Mouse (Mus musculus): Measurements from ENCODE around the gene Nr4a1. TPM values are rescaled to one million over a fixed set of nuclear protein-coding genes. Genes with fewer than 3 reads are reported as not detected.

The Nr4a1 gene
- total RNA-seq, 2 experiments from 2014 or later: 7.7 to 10.5 TPM

GRCm38 (mm10) chr15:101286129-101286770 lies 32.2 kb downstream of the Nr4a1 start:
- DNase-seq: no peak

GRCm38 (mm10) chr15:101287361-101287760 lies 33.3 kb downstream of the Nr4a1 start:
- DNase-seq: no peak

- no peak for DNase-seq
Measured at GRCm38 (mm10) chr15:101290354-101290753, 36.3 kb downstream of the Nr4a1 start.

GRCm38 (mm10) chr15:101292012-101292411 lies 37.9 kb downstream of the Nr4a1 start:
- DNase-seq: no peak

- DNase-seq: peak in 1 of 2 experiments; percentile 50
Measured at GRCm38 (mm10) chr15:101293025-101293621, 39.1 kb downstream of the Nr4a1 start, which contains the start of gene 6030408B16Rik. TSS of gene 6030408B16Rik (plus strand) at chr15:101293212.

GRCm38 (mm10) chr15:101294028-101294894 lies 40.2 kb downstream of the Nr4a1 start:
- DNase-seq: no peak

- peak; percentile 62 to 74 for DNase-seq
Measured at GRCm38 (mm10) chr15:101295106-101295505, 41.0 kb downstream of the Nr4a1 start.

- no peak for DNase-seq
Measured at GRCm38 (mm10) chr15:101295616-101296015, 41.5 kb downstream of the Nr4a1 start.

- peak; percentile 44 to 51 for DNase-seq
Measured at GRCm38 (mm10) chr15:101296091-101296490, 42.0 kb downstream of the Nr4a1 start.

GRCm38 (mm10) chr15:101297988-101298387 lies 43.9 kb downstream of the Nr4a1 start:
- DNase-seq: no peak

GRCm38 (mm10) chr15:101298550-101298949 lies 44.5 kb downstream of the Nr4a1 start:
- peak in 1 of 2 experiments; percentile 40 for DNase-seq

GRCm38 (mm10) chr15:101299480-101299960 lies 45.5 kb downstream of the Nr4a1 start:
- DNase-seq: peak; percentile 67 to 75

- no peak for DNase-seq
Measured at GRCm38 (mm10) chr15:101300128-101300527, 46.1 kb downstream of the Nr4a1 start.

- no peak for DNase-seq
Measured at GRCm38 (mm10) chr15:101302201-101302600, 48.1 kb downstream of the Nr4a1 start.

GRCm38 (mm10) chr15:101303830-101304229 lies 49.8 kb downstream of the Nr4a1 start:
- DNase-seq: no peak

- DNase-seq: no peak
Measured at GRCm38 (mm10) chr15:101306459-101306858, 52.4 kb downstream of the Nr4a1 start.

GRCm38 (mm10) chr15:101308440-101309348 lies 54.6 kb downstream of the Nr4a1 start:
- DNase-seq: peak; percentile 63 to 79

- DNase-seq: no peak
Measured at GRCm38 (mm10) chr15:101309493-101309892, 55.4 kb downstream of the Nr4a1 start.

- peak; percentile 45 to 59 for DNase-seq
Measured at GRCm38 (mm10) chr15:101311087-101311770, 57.2 kb downstream of the Nr4a1 start.

GRCm38 (mm10) chr15:101312006-101312405 lies 57.9 kb downstream of the Nr4a1 start:
- DNase-seq: no peak

- no peak for DNase-seq
Measured at GRCm38 (mm10) chr15:101315378-101315777, 61.3 kb downstream of the Nr4a1 start.

Data from heart, adult 18-20 months (tissue).